Mouse (Mus musculus): Measurements from ENCODE around the gene Scgb2b11.
"Not testable (repeated sequence)": the region's sequence is repeated elsewhere in the genome, so short reads cannot be mapped to it uniquely, and the experiment has no call there.

The Scgb2b11 gene

DNA sequence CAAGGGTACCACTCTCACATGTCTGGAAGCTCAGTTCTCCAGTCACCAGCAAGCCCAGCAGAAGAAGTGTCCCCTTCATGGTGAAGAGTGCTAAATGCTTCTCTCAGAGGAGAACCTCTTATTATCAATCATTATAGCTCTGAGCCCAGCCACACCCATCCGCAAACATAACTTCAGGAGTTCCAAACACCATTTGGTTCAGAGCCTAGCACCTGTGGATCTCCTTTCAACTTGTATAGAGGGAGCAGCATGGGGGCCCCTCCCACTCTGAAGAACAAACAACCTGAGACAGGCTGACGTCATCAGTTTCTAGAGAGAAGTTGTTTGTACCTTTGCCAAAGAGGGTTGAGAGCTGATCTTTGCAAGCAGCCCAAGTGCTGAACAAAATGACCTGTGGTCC lies at the start of gene Scgb2b11:
Gene Scgb2b11 (minus strand): TSS at position 101 of the 400 bp plus-strand sequence.
- DNase-seq, result not testable (repeated sequence)

- not testable (repeated sequence) for DNase-seq
Measured at GRCm38 (mm10) chr7:32222540-32222939, 11.6 kb upstream of the Scgb2b11 start, which contains the start of gene Scgb1b11. Scgb1b11 (plus strand) TSS chr7:32222840.

Measured in thymus, postnatal 4 days (tissue).